Mouse (Mus musculus): ENCODE data around the gene Ift46.

Ift46 gene

GRCm38 (mm10) chr9:44767101-44768028, at the start of gene Ift46, which contains the start of gene Arcn1:
TSS of gene Ift46 (plus strand) at chr9:44767908.
TSS of gene Arcn1 (minus strand) at chr9:44767845.
- DNase-seq, result peak; percentile 81 to 88

- DNase-seq, result no peak
These were observed 48.6 kb upstream of the Ift46 start for GRCm38 (mm10) chr9:44718937-44719631.

GRCm38 (mm10) chr9:44719632-44720357, 47.9 kb upstream of the Ift46 start:
- no peak for DNase-seq

- DNase-seq, result no peak
These were observed 47.2 kb upstream of the Ift46 start for GRCm38 (mm10) chr9:44720358-44721153.

GRCm38 (mm10) chr9:44721154-44721876, 46.4 kb upstream of the Ift46 start:
- peak; percentile 93 for DNase-seq

GRCm38 (mm10) chr9:44721877-44722186, 45.9 kb upstream of the Ift46 start:
- no peak for DNase-seq

GRCm38 (mm10) chr9:44722575-44722974, 45.1 kb upstream of the Ift46 start:
- DNase-seq, result no peak

- peak in 1 of 2 experiments; percentile 44 for DNase-seq
These were observed 44.7 kb upstream of the Ift46 start for GRCm38 (mm10) chr9:44723008-44723407.

GRCm38 (mm10) chr9:44723521-44724041, 44.1 kb upstream of the Ift46 start:
- peak in 1 of 2 experiments; percentile 42 for DNase-seq

- DNase-seq, result peak; percentile 63 to 73
These were observed 43.5 kb upstream of the Ift46 start for GRCm38 (mm10) chr9:44724223-44724622.

- no peak for DNase-seq
These were observed 43.0 kb upstream of the Ift46 start for GRCm38 (mm10) chr9:44724665-44725064.

GRCm38 (mm10) chr9:44726431-44727146, 41.1 kb upstream of the Ift46 start:
- DNase-seq, result peak; percentile 70 to 74

- DNase-seq, result no peak
These were observed 40.3 kb upstream of the Ift46 start for GRCm38 (mm10) chr9:44727441-44727840.

- DNase-seq, result no peak
These were observed 35.6 kb upstream of the Ift46 start for GRCm38 (mm10) chr9:44732130-44732549.

- peak; percentile 47 to 64 for DNase-seq
These were observed 34.7 kb upstream of the Ift46 start for GRCm38 (mm10) chr9:44732921-44733530.

GRCm38 (mm10) chr9:44733671-44734523, 33.8 kb upstream of the Ift46 start:
- peak; percentile 67 to 73 for DNase-seq

GRCm38 (mm10) chr9:44734524-44735494, 32.9 kb upstream of the Ift46 start, which contains the start of gene Phldb1:
TSS of gene Phldb1 (minus strand) at chr9:44735198.
- peak; percentile 81 to 91 for DNase-seq

- DNase-seq, result no peak
These were observed 31.8 kb upstream of the Ift46 start for GRCm38 (mm10) chr9:44735886-44736285.
